Mouse (Mus musculus): Measurements from ENCODE around the gene Ercc8. TPM values are rescaled to one million over a fixed set of nuclear protein-coding genes. Genes with fewer than 3 reads are reported as not detected.

The Ercc8 gene
- total and polyA plus RNA-seq, 2 experiments from 2014 or later: 7.7 to 8.7 TPM

DNA sequence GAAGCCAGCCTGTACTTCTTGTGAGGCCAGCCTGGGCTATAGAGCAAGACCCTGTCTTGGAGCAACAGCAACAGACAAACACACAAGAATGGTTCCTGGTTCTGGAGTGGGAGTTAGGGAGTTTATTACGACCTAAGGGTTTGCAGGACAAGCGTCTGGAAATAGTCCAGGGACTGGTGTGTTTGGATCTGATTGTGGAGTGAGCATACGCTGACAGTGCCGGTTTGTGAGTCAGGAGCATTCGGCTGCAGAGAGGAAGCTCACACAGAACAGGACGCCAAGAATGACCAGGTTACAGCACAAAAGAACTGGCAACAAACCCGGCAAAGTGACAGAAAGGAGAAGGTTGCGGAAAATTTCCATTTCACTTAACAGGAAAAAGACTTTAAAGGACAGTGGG lies 12.0 kb downstream of the Ercc8 start:
- ATAC-seq (ENCODE audit: insufficient read depth, low read depth) (no peak), DNase-seq (ENCODE audit: low spot score) (no peak)
- Histone ChIP-seq H3K4me3 (ENCODE audit: low read depth, low read length) (no peak overlapping the region), H3K9me3 (replicated peaks; ENCODE audit: control insufficient read depth, low read length) (no peaks in the 10 kb centered on the region), H3K27me3 (ENCODE audit: control insufficient read depth, insufficient read depth, low read length) (no peaks in the 10 kb centered on the region), H3K4me1 (ENCODE audit: control insufficient read depth, insufficient read depth) (no peaks in the 10 kb centered on the region), H3K27ac (ENCODE audit: low read depth) (no peak overlapping the region), H3K36me3 (replicated peaks; ENCODE audit: control insufficient read depth, insufficient read depth, low read length) (peaks cover 48% of the 10 kb centered on the region), H3K4me2 (ENCODE audit: low read depth, low read length) (no peak overlapping the region), H3K9ac (replicated peaks; ENCODE audit: low read depth, low read length) (no peak overlapping the region)
- no peak for TF ChIP-seq CTCF (IDR thresholded peaks at IDR 0.05; ENCODE audit: low read depth)
- no peak for TF ChIP-seq EP300 (IDR thresholded peaks at IDR 0.05; ENCODE audit: low read depth)
- WGBS: 70% methylated on average over 8 of the region's 8 CpGs

DNA sequence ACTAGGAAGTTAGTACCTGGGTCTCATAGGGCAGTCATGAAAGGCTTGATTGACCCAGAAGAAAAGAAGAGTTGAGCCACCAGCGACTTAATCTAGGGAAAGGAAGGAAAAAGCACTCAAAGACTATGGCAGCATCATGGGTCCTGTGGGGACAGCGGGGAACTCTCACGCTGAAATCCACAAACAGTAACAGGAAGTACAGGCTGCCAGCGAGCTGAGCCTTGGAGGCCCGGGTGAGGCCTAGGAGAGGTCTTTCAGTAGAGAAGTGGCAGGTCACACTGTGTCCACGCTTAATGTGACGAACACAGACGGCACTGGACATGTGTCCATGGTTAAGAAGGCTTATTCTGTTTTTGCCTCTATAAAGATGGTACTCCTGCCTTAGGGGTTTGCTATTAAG lies 21.1 kb downstream of the Ercc8 start:
- H3K27me3 ChIP-seq (ENCODE audit: control insufficient read depth, insufficient read depth, low read length): no peaks in the 10 kb centered on the region
- H3K27ac ChIP-seq (ENCODE audit: low read depth): no peak overlapping the region
- H3K4me2 ChIP-seq (ENCODE audit: low read depth, low read length): no peak overlapping the region
- TF ChIP-seq EP300 (IDR thresholded peaks at IDR 0.05; ENCODE audit: low read depth) (no peak), CTCF (IDR thresholded peaks at IDR 0.05; ENCODE audit: low read depth) (no peak)
- no peak overlapping the region for H3K9ac ChIP-seq (replicated peaks; ENCODE audit: low read depth, low read length)
- H3K4me1 ChIP-seq (ENCODE audit: control insufficient read depth, insufficient read depth): no peaks in the 10 kb centered on the region
- DNase-seq (ENCODE audit: low spot score) (no peak), ATAC-seq (ENCODE audit: insufficient read depth, low read depth) (no peak)
- H3K36me3 ChIP-seq (replicated peaks; ENCODE audit: control insufficient read depth, insufficient read depth, low read length): peaks cover 56% of the 10 kb centered on the region
- H3K4me3 ChIP-seq (ENCODE audit: low read depth, low read length): no peak overlapping the region
- no peaks in the 10 kb centered on the region for H3K9me3 ChIP-seq (replicated peaks; ENCODE audit: control insufficient read depth, low read length)
- 78% methylated on average over 8 of the region's 8 CpGs for WGBS

DNA sequence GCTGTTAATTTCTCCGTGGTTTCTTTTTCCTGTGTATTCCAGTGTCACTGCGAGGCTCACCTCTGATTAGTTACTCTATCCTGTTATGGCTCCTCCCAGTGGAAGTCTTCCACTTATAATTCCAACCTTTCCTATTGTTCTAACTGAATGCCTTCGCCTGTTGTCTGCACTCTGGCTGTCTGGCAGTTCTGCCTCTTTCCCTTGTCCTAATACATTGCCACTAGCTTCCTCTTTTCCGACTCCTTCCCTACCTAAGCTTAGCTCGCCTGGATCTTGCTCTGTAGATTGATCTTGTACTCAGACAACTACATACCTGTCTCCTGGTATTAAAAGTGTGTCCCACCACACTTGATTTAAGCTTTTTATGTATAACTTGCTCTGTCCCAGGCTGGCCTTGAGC lies 22.3 kb downstream of the Ercc8 start:
- WGBS: 54% methylated on average over 5 of the region's 5 CpGs
- no peak overlapping the region for H3K4me3 ChIP-seq (ENCODE audit: low read depth, low read length)
- no peak for TF ChIP-seq CTCF (IDR thresholded peaks at IDR 0.05; ENCODE audit: low read depth)
- TF ChIP-seq EP300 (IDR thresholded peaks at IDR 0.05; ENCODE audit: low read depth): no peak

DNA sequence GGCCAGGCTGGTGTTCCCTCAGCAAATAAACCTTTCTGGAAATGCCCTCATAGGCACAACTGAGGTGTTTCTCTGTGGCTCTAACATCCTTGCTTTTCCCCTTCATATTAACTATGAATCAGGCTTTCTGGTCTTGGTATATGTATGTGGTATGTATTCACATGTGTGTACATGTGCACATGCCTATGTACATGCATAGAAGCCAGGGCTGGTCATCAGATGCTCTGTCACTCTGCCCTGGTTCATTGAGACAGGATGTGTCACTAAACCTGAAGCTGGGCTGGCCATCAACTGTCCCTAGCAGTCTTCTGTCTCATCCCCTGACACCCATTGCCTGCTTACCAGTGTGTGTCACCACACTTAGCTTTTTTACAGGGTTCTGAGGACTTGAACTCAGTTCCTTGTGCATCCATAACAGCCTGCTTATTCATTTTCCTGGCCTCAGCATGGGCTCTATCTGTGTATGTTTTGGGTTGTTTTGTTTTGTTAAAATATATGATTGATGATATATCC lies 26.3 kb downstream of the Ercc8 start:
- Histone ChIP-seq H3K4me3 (ENCODE audit: low read depth, low read length) (no peak overlapping the region), H3K4me1 (ENCODE audit: control insufficient read depth, insufficient read depth) (no peaks in the 10 kb centered on the region), H3K27ac (ENCODE audit: low read depth) (no peak overlapping the region), H3K36me3 (replicated peaks; ENCODE audit: control insufficient read depth, insufficient read depth, low read length) (peaks cover 41% of the 10 kb centered on the region), H3K9me3 (replicated peaks; ENCODE audit: control insufficient read depth, low read length) (no peaks in the 10 kb centered on the region), H3K9ac (replicated peaks; ENCODE audit: low read depth, low read length) (no peak overlapping the region), H3K27me3 (ENCODE audit: control insufficient read depth, insufficient read depth, low read length) (no peaks in the 10 kb centered on the region), H3K4me2 (ENCODE audit: low read depth, low read length) (no peak overlapping the region)
- ATAC-seq (ENCODE audit: insufficient read depth, low read depth) (no peak), DNase-seq (ENCODE audit: low spot score) (no peak)
- no peak for TF ChIP-seq CTCF (IDR thresholded peaks at IDR 0.05; ENCODE audit: low read depth)
- no peak for TF ChIP-seq EP300 (IDR thresholded peaks at IDR 0.05; ENCODE audit: low read depth)

More for the DNA sequence above, 22.3 kb downstream of the Ercc8 start:
- Histone ChIP-seq H3K9me3 (replicated peaks; ENCODE audit: control insufficient read depth, low read length) (no peaks in the 10 kb centered on the region), H3K9ac (replicated peaks; ENCODE audit: low read depth, low read length) (no peak overlapping the region), H3K36me3 (replicated peaks; ENCODE audit: control insufficient read depth, insufficient read depth, low read length) (peaks cover 54% of the 10 kb centered on the region), H3K4me2 (ENCODE audit: low read depth, low read length) (no peak overlapping the region), H3K27me3 (ENCODE audit: control insufficient read depth, insufficient read depth, low read length) (no peaks in the 10 kb centered on the region), H3K4me1 (ENCODE audit: control insufficient read depth, insufficient read depth) (no peaks in the 10 kb centered on the region), H3K27ac (ENCODE audit: low read depth) (no peak overlapping the region)
- ATAC-seq (ENCODE audit: insufficient read depth, low read depth): no peak
- DNase-seq (ENCODE audit: low spot score): no peak

DNA sequence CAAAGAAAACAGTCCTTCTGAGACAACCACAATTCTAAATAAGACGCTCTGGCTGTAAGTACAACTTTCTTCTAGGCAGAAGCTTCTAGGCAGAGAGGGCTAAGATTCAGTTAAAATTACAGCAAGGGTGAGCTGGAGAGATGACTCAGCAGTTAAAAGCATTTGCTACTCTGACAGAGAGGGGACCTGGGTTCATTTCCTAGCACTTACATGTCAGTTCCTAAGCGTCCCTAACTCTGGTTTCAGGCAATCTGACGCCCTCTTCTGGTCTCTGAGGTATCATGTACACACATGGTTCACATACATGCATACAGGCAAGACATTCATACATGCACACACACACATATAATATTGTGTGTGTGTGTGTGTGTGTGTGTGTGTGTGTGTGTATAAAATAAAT lies 27.0 kb downstream of the Ercc8 start:
- no peak for ATAC-seq (ENCODE audit: insufficient read depth, low read depth)
- Histone ChIP-seq H3K4me3 (ENCODE audit: low read depth, low read length) (no peak overlapping the region), H3K4me2 (ENCODE audit: low read depth, low read length) (no peak overlapping the region), H3K9me3 (replicated peaks; ENCODE audit: control insufficient read depth, low read length) (no peaks in the 10 kb centered on the region), H3K27ac (ENCODE audit: low read depth) (no peak overlapping the region), H3K36me3 (replicated peaks; ENCODE audit: control insufficient read depth, insufficient read depth, low read length) (peaks cover 41% of the 10 kb centered on the region), H3K4me1 (ENCODE audit: control insufficient read depth, insufficient read depth) (no peaks in the 10 kb centered on the region), H3K27me3 (ENCODE audit: control insufficient read depth, insufficient read depth, low read length) (no peaks in the 10 kb centered on the region), H3K9ac (replicated peaks; ENCODE audit: low read depth, low read length) (no peak overlapping the region)
- WGBS: 91% methylated on average over 3 of the region's 3 CpGs
- DNase-seq (ENCODE audit: low spot score): no peak
- TF ChIP-seq CTCF (IDR thresholded peaks at IDR 0.05; ENCODE audit: low read depth) (no peak), EP300 (IDR thresholded peaks at IDR 0.05; ENCODE audit: low read depth) (no peak)

DNA sequence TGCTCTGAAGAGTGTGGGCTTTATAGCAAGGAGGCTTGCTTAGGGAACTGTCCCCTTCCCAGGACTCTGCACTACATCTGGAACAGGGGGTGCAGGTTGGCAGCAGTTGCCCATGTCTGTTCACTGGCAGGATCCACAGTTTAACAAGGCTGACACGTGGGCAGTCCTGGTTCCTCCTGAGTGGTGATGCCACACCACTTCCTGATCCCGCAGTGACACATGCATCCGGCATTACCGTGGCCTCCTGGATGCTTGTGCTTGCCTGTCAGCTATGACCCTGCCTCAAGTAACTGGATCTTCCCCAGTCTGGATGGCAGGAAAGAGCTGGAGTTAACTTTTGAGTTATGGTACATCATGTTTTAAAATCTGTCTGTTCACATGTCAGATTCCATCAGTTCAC lies 29.5 kb downstream of the Ercc8 start:
- H3K4me3 ChIP-seq (ENCODE audit: low read depth, low read length): no peak overlapping the region
- H3K4me1 ChIP-seq (ENCODE audit: control insufficient read depth, insufficient read depth): no peaks in the 10 kb centered on the region
- no peaks in the 10 kb centered on the region for H3K9me3 ChIP-seq (replicated peaks; ENCODE audit: control insufficient read depth, low read length)
- TF ChIP-seq EP300 (IDR thresholded peaks at IDR 0.05; ENCODE audit: low read depth) (no peak), CTCF (IDR thresholded peaks at IDR 0.05; ENCODE audit: low read depth) (no peak)
- 87% methylated on average over 4 of the region's 4 CpGs for WGBS
- H3K27me3 ChIP-seq (ENCODE audit: control insufficient read depth, insufficient read depth, low read length): no peaks in the 10 kb centered on the region
- H3K27ac ChIP-seq (ENCODE audit: low read depth): no peak overlapping the region
- no peak for ATAC-seq (ENCODE audit: insufficient read depth, low read depth)
- H3K36me3 ChIP-seq (replicated peaks; ENCODE audit: control insufficient read depth, insufficient read depth, low read length): peaks cover 29% of the 10 kb centered on the region
- DNase-seq (ENCODE audit: low spot score): no peak
- H3K9ac ChIP-seq (replicated peaks; ENCODE audit: low read depth, low read length): no peak overlapping the region
- H3K4me2 ChIP-seq (ENCODE audit: low read depth, low read length): no peak overlapping the region
